Mouse (Mus musculus) C2C12 (cell line): ENCODE results near the gene Cmah.

Experiments used
- CTCF ChIP-seq: IDR thresholded peaks from one replicate; pipeline ENCODE4 v1.5.1; 2011; ENCODE audit not compliant: control insufficient read depth, insufficient read depth, insufficient read length
- FOSL1 ChIP-seq: IDR thresholded peaks from one replicate; pipeline ENCODE4 v1.8.0; 2011; ENCODE audit warnings: mild to moderate bottlenecking, low read length; ENCODE audit not compliant: poor library complexity, insufficient read depth, severe bottlenecking
- USF1 ChIP-seq: IDR thresholded peaks from one replicate; pipeline ENCODE4 v1.6.1; 2011; ENCODE audit warnings: low read depth, mild to moderate bottlenecking, control low read depth, moderate library complexity

- no peak for TF ChIP-seq CTCF
- TF ChIP-seq FOSL1 = no peak
- TF ChIP-seq USF1 = no peak
Observed at GRCm38 (mm10) chr13:24332537-24332936, 5.3 kb downstream of the Cmah start.
